29 mouse cellular contexts compared by ENCODE assay signal in genomic region chr4:109245016-109245620, GRCm38 (mm10). TPM values are rescaled to one million over a fixed set of nuclear protein-coding genes. Genes with fewer than 3 reads are reported as not detected.
"Had no signal": no experiment of that assay in that cellular context is flagged by ENCODE, and none has a peak within 500 bp of the region (broad histone marks: within the 10 kb centered on the region; RNA-seq: fewer than 3 reads in every experiment).

No protein-coding gene starts in this region.

- H3K4me1 ChIP-seq: liver, embryonic 13.5 days had no signal

- H3K36me3 ChIP-seq: hindbrain, embryonic 13.5 days; hindbrain, embryonic 15.5 days; kidney, embryonic 15.5 days; limb, embryonic 10.5 days; limb, embryonic 12.5 days; liver, embryonic 13.5 days had no signal

- H3K9me3 ChIP-seq: hindbrain, embryonic 13.5 days; hindbrain, embryonic 15.5 days; kidney, embryonic 15.5 days; limb, embryonic 10.5 days; limb, embryonic 12.5 days; liver, embryonic 13.5 days had no signal

- H3K4me3 ChIP-seq: hindbrain, embryonic 13.5 days; hindbrain, embryonic 15.5 days; kidney, embryonic 15.5 days; limb, embryonic 10.5 days; limb, embryonic 12.5 days; liver, embryonic 13.5 days had no signal

- H3K27ac ChIP-seq: hindbrain, embryonic 13.5 days; hindbrain, embryonic 15.5 days; hindbrain, postnatal 0 days; kidney, embryonic 15.5 days; kidney, postnatal 0 days; limb, embryonic 10.5 days; limb, embryonic 12.5 days; liver, embryonic 13.5 days had no signal

- H3K4me2 ChIP-seq: heart, embryonic 11.5 days; hindbrain, embryonic 13.5 days; hindbrain, embryonic 15.5 days; kidney, embryonic 15.5 days; limb, embryonic 12.5 days; liver, embryonic 11.5 days; liver, embryonic 13.5 days had no signal

- H3K27me3 ChIP-seq: hindbrain, embryonic 13.5 days; hindbrain, embryonic 15.5 days; kidney, embryonic 15.5 days; limb, embryonic 12.5 days; liver, embryonic 13.5 days had no signal

- DNase-seq: gastrocnemius, postnatal 14 days; gastrocnemius, postnatal 36 days; heart, postnatal 10 days; heart, postnatal 36 days; kidney, adult 11 months; kidney, adult 2 months; kidney, adult 9 months; kidney, postnatal 14 days; kidney, postnatal 36 days; layer of hippocampus, adult 9-11 months; layer of hippocampus, postnatal 36 days; liver; liver, embryonic 13.5 days had no signal

- ATAC-seq: hindbrain, postnatal 0 days; intestine, embryonic 16.5 days had no signal

- H3K9ac ChIP-seq: hindbrain, embryonic 13.5 days; hindbrain, embryonic 15.5 days; kidney, embryonic 15.5 days; limb, embryonic 12.5 days; liver, embryonic 13.5 days had no signal

RNA-seq across cellular contexts. Expression of gene Calr4, which starts 10.8 kb away (rescaled TPM):
- total RNA-seq: gastrocnemius, adult 18-20 months; gastrocnemius, adult 8-10 months; gastrocnemius, postnatal 36 days; heart, adult 8-10 months; heart, postnatal 36 days; hematopoietic stem cell, adult 5-6 weeks had no signal
- polyA plus RNA-seq: heart, embryonic 16.5 days; kidney, adult 2 months; large intestine, adult 2 months; limb, embryonic 10.5 days; limb, embryonic 12.5 days; liver, embryonic 13.5 days had no signal
